Mouse (Mus musculus): Measurements from ENCODE around the gene Kmt5b. TPM values are rescaled to one million over a fixed set of nuclear protein-coding genes. Genes with fewer than 3 reads are reported as not detected.

Kmt5b gene
- polyA plus RNA-seq, 1 experiment = 32.9 TPM

- no peak for DNase-seq
- no peak overlapping the region for H3K4me3 ChIP-seq (ENCODE audit: control insufficient read depth, insufficient read depth, low read length)
- WGBS = 94% methylated on average over 2 of the region's 2 CpGs
- H3K27ac ChIP-seq (ENCODE audit: control insufficient read depth, insufficient read depth, low read length) = no peak overlapping the region
- peaks cover 5% of the 10 kb centered on the region; the same call in 1 of the 2 replicates for H3K4me1 ChIP-seq (replicated peaks; ENCODE audit: control insufficient read depth, insufficient read depth, low read length)
- no peaks in the 10 kb centered on the region for H3K27me3 ChIP-seq (ENCODE audit: control insufficient read depth, insufficient read depth, low read length)
- no peak for TF ChIP-seq CTCF (IDR thresholded peaks at IDR 0.05; ENCODE audit: borderline replicate concordance, control insufficient read depth, extremely low read depth, insufficient read depth, low read length, poor library complexity)
- no peak for TF ChIP-seq POLR2A (IDR thresholded peaks at IDR 0.05; ENCODE audit: control insufficient read depth, extremely low read depth, insufficient read depth, low read length, poor library complexity)
- peaks cover 12% of the 10 kb centered on the region for H3K36me3 ChIP-seq (ENCODE audit: control insufficient read depth, insufficient read depth, low read length)
Measured at GRCm38 (mm10) chr19:3819899-3820444, 52.8 kb downstream of the Kmt5b start.

GRCm38 (mm10) chr19:3825044-3825443 lies 57.8 kb downstream of the Kmt5b start:
- no peak overlapping the region for H3K27ac ChIP-seq (ENCODE audit: control insufficient read depth, insufficient read depth, low read length)
- DNase-seq = no peak
- TF ChIP-seq POLR2A (IDR thresholded peaks at IDR 0.05; ENCODE audit: control insufficient read depth, extremely low read depth, insufficient read depth, low read length, poor library complexity) (no peak), CTCF (IDR thresholded peaks at IDR 0.05; ENCODE audit: borderline replicate concordance, control insufficient read depth, extremely low read depth, insufficient read depth, low read length, poor library complexity) (no peak)
- no peaks in the 10 kb centered on the region for H3K27me3 ChIP-seq (ENCODE audit: control insufficient read depth, insufficient read depth, low read length)
- H3K4me1 ChIP-seq (replicated peaks; ENCODE audit: control insufficient read depth, insufficient read depth, low read length) = peaks cover 5% of the 10 kb centered on the region; the same call in 1 of the 2 replicates
- H3K4me3 ChIP-seq (ENCODE audit: control insufficient read depth, insufficient read depth, low read length) = no peak overlapping the region
- H3K36me3 ChIP-seq (ENCODE audit: control insufficient read depth, insufficient read depth, low read length) = no peaks in the 10 kb centered on the region

- no peak for TF ChIP-seq CTCF (IDR thresholded peaks at IDR 0.05; ENCODE audit: borderline replicate concordance, control insufficient read depth, extremely low read depth, insufficient read depth, low read length, poor library complexity)
- TF ChIP-seq POLR2A (IDR thresholded peaks at IDR 0.05; ENCODE audit: control insufficient read depth, extremely low read depth, insufficient read depth, low read length, poor library complexity) = no peak
- Histone ChIP-seq H3K4me1 (replicated peaks; ENCODE audit: control insufficient read depth, insufficient read depth, low read length) (no peaks in the 10 kb centered on the region), H3K27ac (ENCODE audit: control insufficient read depth, insufficient read depth, low read length) (no peak overlapping the region), H3K27me3 (ENCODE audit: control insufficient read depth, insufficient read depth, low read length) (no peaks in the 10 kb centered on the region), H3K36me3 (ENCODE audit: control insufficient read depth, insufficient read depth, low read length) (no peaks in the 10 kb centered on the region), H3K4me3 (ENCODE audit: control insufficient read depth, insufficient read depth, low read length) (no peak overlapping the region)
- DNase-seq = no peak
- WGBS = 96% methylated on average over 3 of the region's 3 CpGs
Measured at GRCm38 (mm10) chr19:3829863-3830262, 62.6 kb downstream of the Kmt5b start.

- H3K27me3 ChIP-seq (ENCODE audit: control insufficient read depth, insufficient read depth, low read length) = no peaks in the 10 kb centered on the region
- no peak overlapping the region for H3K27ac ChIP-seq (ENCODE audit: control insufficient read depth, insufficient read depth, low read length)
- H3K36me3 ChIP-seq (ENCODE audit: control insufficient read depth, insufficient read depth, low read length) = no peaks in the 10 kb centered on the region
- WGBS = 96% methylated on average over 8 of the region's 8 CpGs
- no peak for DNase-seq
- peaks cover 1% of the 10 kb centered on the region for H3K4me1 ChIP-seq (replicated peaks; ENCODE audit: control insufficient read depth, insufficient read depth, low read length)
- no peak overlapping the region for H3K4me3 ChIP-seq (ENCODE audit: control insufficient read depth, insufficient read depth, low read length)
- TF ChIP-seq POLR2A (IDR thresholded peaks at IDR 0.05; ENCODE audit: control insufficient read depth, extremely low read depth, insufficient read depth, low read length, poor library complexity) (no peak), CTCF (IDR thresholded peaks at IDR 0.05; ENCODE audit: borderline replicate concordance, control insufficient read depth, extremely low read depth, insufficient read depth, low read length, poor library complexity) (no peak)
Measured at GRCm38 (mm10) chr19:3831716-3832115, 64.5 kb downstream of the Kmt5b start.

- peaks cover 13% of the 10 kb centered on the region for H3K4me1 ChIP-seq (replicated peaks; ENCODE audit: control insufficient read depth, insufficient read depth, low read length)
- no peaks in the 10 kb centered on the region for H3K27me3 ChIP-seq (ENCODE audit: control insufficient read depth, insufficient read depth, low read length)
- H3K36me3 ChIP-seq (ENCODE audit: control insufficient read depth, insufficient read depth, low read length) = no peaks in the 10 kb centered on the region
- H3K4me3 ChIP-seq (ENCODE audit: control insufficient read depth, insufficient read depth, low read length) = no peak overlapping the region
- WGBS = 47% methylated on average over 4 of the region's 4 CpGs
- no peak for TF ChIP-seq CTCF (IDR thresholded peaks at IDR 0.05; ENCODE audit: borderline replicate concordance, control insufficient read depth, extremely low read depth, insufficient read depth, low read length, poor library complexity)
- TF ChIP-seq POLR2A (IDR thresholded peaks at IDR 0.05; ENCODE audit: control insufficient read depth, extremely low read depth, insufficient read depth, low read length, poor library complexity) = no peak
- no peak overlapping the region for H3K27ac ChIP-seq (ENCODE audit: control insufficient read depth, insufficient read depth, low read length)
- DNase-seq = no peak
Measured at GRCm38 (mm10) chr19:3832851-3833353, 65.7 kb downstream of the Kmt5b start.

GRCm38 (mm10) chr19:3834301-3834700 lies 67.1 kb downstream of the Kmt5b start:
- H3K27ac ChIP-seq (ENCODE audit: control insufficient read depth, insufficient read depth, low read length) = no peak overlapping the region
- no peaks in the 10 kb centered on the region for H3K36me3 ChIP-seq (ENCODE audit: control insufficient read depth, insufficient read depth, low read length)
- no peak for DNase-seq
- no peak for TF ChIP-seq POLR2A (IDR thresholded peaks at IDR 0.05; ENCODE audit: control insufficient read depth, extremely low read depth, insufficient read depth, low read length, poor library complexity)
- TF ChIP-seq CTCF (IDR thresholded peaks at IDR 0.05; ENCODE audit: borderline replicate concordance, control insufficient read depth, extremely low read depth, insufficient read depth, low read length, poor library complexity) = no peak
- WGBS = 95% methylated on average over 7 of the region's 7 CpGs
- H3K27me3 ChIP-seq (ENCODE audit: control insufficient read depth, insufficient read depth, low read length) = no peaks in the 10 kb centered on the region
- H3K4me3 ChIP-seq (ENCODE audit: control insufficient read depth, insufficient read depth, low read length) = no peak overlapping the region
- peaks cover 13% of the 10 kb centered on the region for H3K4me1 ChIP-seq (replicated peaks; ENCODE audit: control insufficient read depth, insufficient read depth, low read length)

- Histone ChIP-seq H3K4me1 (replicated peaks; ENCODE audit: control insufficient read depth, insufficient read depth, low read length) (peaks cover 24% of the 10 kb centered on the region), H3K27ac (ENCODE audit: control insufficient read depth, insufficient read depth, low read length) (no peak overlapping the region), H3K4me3 (ENCODE audit: control insufficient read depth, insufficient read depth, low read length) (no peak overlapping the region), H3K36me3 (ENCODE audit: control insufficient read depth, insufficient read depth, low read length) (no peaks in the 10 kb centered on the region), H3K27me3 (ENCODE audit: control insufficient read depth, insufficient read depth, low read length) (no peaks in the 10 kb centered on the region)
- WGBS = 33% methylated on average over 9 of the region's 9 CpGs
- peak; percentile 60 for DNase-seq
- TF ChIP-seq POLR2A (IDR thresholded peaks at IDR 0.05; ENCODE audit: control insufficient read depth, extremely low read depth, insufficient read depth, low read length, poor library complexity) (no peak), CTCF (IDR thresholded peaks at IDR 0.05; ENCODE audit: borderline replicate concordance, control insufficient read depth, extremely low read depth, insufficient read depth, low read length, poor library complexity) (no peak)
Measured at GRCm38 (mm10) chr19:3836791-3837190, 69.6 kb downstream of the Kmt5b start.
